Mouse (Mus musculus) lung, postnatal 0 days (tissue): Measurements from ENCODE around the gene Plekhg4. TPM values are rescaled to one million over a fixed set of nuclear protein-coding genes. Genes with fewer than 3 reads are reported as not detected.
A peak's percentile ranks its signal among the peaks of the same experiment; 100 is the strongest.

Source experiments
- ATAC-seq: fragments of 200-750 bp; cut with Nextera tagmentation; 2 replicates; pipeline ENCODE4 v1.8.0; 2017; ENCODE audit warnings: moderate library complexity
- DNase-seq: peaks from one replicate; pipeline ENCODE4 v3.0.0-alpha.2; 2016; ENCODE audit warnings: low spot score
- H3K27ac ChIP-seq: fragments of 300-500 bp; sonication (generic); 2 replicates; pipeline ENCODE4 v1.5.1; 2014; ENCODE audit warnings: antibody characterized with exemption, mild to moderate bottlenecking, low read length, mixed read lengths
- H3K27me3 ChIP-seq: fragments of 300-500 bp; sonication (generic); replicated peaks from 2 replicates; pipeline ENCODE4 v1.6.1; 2014; ENCODE audit warnings: low read length, mixed read lengths; ENCODE audit not compliant: insufficient read depth
- H3K36me3 ChIP-seq: fragments of 300-500 bp; sonication (generic); 2 replicates; pipeline ENCODE4 v1.6.1; 2014; ENCODE audit warnings: low read length, mixed read lengths; ENCODE audit not compliant: insufficient read depth
- H3K4me1 ChIP-seq: fragments of 300-500 bp; sonication (generic); 2 replicates; pipeline ENCODE4 v1.6.1; 2014; ENCODE audit warnings: antibody characterized with exemption, low read depth, low read length, mixed read lengths; ENCODE audit not compliant: insufficient read depth
- H3K4me2 ChIP-seq: fragments of 300-500 bp; sonication (generic); replicated peaks from 2 replicates; pipeline ENCODE4 v1.6.1; 2014; ENCODE audit warnings: low read depth, mild to moderate bottlenecking, low read length, moderate library complexity, mixed read lengths
- H3K4me3 ChIP-seq: fragments of 300-500 bp; sonication (generic); 2 replicates; pipeline ENCODE4 v1.5.1; 2014; ENCODE audit warnings: low read depth, low read length
- H3K9ac ChIP-seq: fragments of 300-500 bp; sonication (generic); replicated peaks from 2 replicates; pipeline ENCODE4 v1.6.1; 2014; ENCODE audit warnings: low read depth, mild to moderate bottlenecking
- H3K9me3 ChIP-seq: fragments of 300-500 bp; sonication (generic); 2 replicates; pipeline ENCODE4 v1.6.1; 2016; ENCODE audit warnings: low read length, mixed read lengths
- CTCF ChIP-seq: IDR thresholded peaks from 2 replicates; pipeline ENCODE4 v1.5.1; 2016; ENCODE audit warnings: antibody characterized with exemption, mild to moderate bottlenecking
- EP300 ChIP-seq: IDR thresholded peaks from 2 replicates; pipeline ENCODE4 v1.6.1; 2016; ENCODE audit warnings: antibody characterized with exemption, mild to moderate bottlenecking, control low read depth
- WGBS: fragments of 180-500 bp; shearing (Covaris S2); extraction: QIAGEN DNeasy Blood & Tissue Kit; methylation state at CpG from one replicate; pipeline ENCODE4 v1.1.7; 2014; 5-methylcytosine and 5-hydroxymethylcytosine counted together
- polyA plus RNA-seq: library from polyadenylated mRNA; unstranded; fragments of >200 nt; fragmentation: Nextera tagmentation; extraction: Ambion mirVana; gene quantifications from 2 replicates; pipeline ENCODE4 v1.2.1, GENCODE M21; 2015

Plekhg4 gene
- polyA plus RNA-seq, 1 experiment from 2014 or later: 0.20 TPM

DNA sequence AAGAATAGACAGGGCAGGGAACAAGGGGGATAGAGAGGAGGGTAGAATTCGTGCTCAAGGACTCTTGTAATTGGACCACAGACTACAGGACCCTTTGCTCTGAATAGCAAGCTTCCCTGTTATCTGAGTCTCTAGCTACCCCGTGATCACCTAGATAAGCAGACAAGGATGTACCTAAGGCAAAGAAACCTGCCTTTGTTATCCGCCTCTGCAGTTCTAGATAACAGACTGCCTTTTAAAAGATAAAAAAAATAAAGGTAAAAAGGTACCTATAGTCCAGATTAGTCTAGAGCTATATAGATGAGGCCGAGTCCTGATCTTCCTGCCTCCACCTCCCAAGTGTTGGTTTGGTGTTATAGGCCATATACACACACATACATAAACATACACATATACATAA lies 30.3 kb upstream of the Plekhg4 start:
- H3K36me3 ChIP-seq: peaks cover 11% of the 10 kb centered on the region; the same call in 1 of the 2 replicates
- no peaks in the 10 kb centered on the region for H3K27me3 ChIP-seq
- ATAC-seq (no peak), DNase-seq (no peak)
- H3K9ac ChIP-seq: no peak overlapping the region
- no peak overlapping the region for H3K4me3 ChIP-seq
- peak overlapping the region; percentile 87 for H3K27ac ChIP-seq
- H3K4me1 ChIP-seq: peaks cover 53% of the 10 kb centered on the region
- TF ChIP-seq CTCF: no peak
- TF ChIP-seq EP300: no peak
- no peaks in the 10 kb centered on the region for H3K9me3 ChIP-seq
- WGBS: 55% methylated on average over 4 of the region's 4 CpGs
- peak overlapping the region; percentile 100; the same call in 1 of the 2 replicates for H3K4me2 ChIP-seq

DNA sequence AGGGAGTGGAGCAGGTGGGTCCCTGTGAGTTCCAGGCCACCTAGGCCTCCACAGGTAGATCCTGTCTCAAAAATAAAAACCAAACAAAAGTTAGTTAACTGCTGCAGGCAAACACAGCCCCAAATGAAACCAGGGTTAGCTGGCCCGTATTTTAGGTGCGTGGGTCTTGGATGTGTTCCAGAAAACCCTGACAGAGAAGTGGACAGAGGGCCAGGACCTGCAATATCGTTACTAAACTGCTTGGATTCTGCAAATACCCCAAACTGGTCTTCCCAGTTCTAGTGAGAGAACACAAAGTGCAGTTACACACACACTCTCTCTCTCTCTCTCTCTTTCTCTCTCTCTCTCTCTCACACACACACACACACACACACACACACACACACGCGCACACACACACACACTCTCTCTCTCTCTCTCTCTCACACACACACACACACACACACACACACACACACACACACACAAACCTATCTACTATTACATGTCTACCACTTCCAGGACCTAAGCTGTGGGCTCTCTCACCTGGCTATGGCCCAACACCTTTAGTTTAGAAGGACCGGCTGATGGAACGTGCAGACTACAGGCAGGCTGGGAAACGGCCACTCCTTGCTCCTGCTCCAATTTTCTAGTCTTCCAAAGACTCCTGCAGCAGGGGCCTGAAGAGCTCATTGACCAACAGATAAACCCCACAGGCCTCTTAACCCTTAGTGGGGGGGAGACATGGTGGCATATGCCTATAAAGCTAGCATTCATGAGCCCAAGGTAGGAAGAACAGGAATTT lies 29.1 kb upstream of the Plekhg4 start:
- 23% methylated on average over 8 of the region's 8 CpGs for WGBS
- Histone ChIP-seq H3K4me3 (peak overlapping the region; percentile 57; the same call in 1 of the 2 replicates), H3K9me3 (no peaks in the 10 kb centered on the region), H3K4me2 (peak overlapping the region; percentile 100), H3K27me3 (no peaks in the 10 kb centered on the region), H3K36me3 (no peaks in the 10 kb centered on the region), H3K4me1 (peaks cover 49% of the 10 kb centered on the region), H3K9ac (peak overlapping the region; percentile 36; the same call in 1 of the 2 replicates), H3K27ac (peak overlapping the region; percentile 87)
- DNase-seq (peak; percentile 84), ATAC-seq (no peak)
- TF ChIP-seq CTCF: no peak
- 0 out of 2 replicates have a peak, but pooled peaks have one; percentile 23 for TF ChIP-seq EP300

DNA sequence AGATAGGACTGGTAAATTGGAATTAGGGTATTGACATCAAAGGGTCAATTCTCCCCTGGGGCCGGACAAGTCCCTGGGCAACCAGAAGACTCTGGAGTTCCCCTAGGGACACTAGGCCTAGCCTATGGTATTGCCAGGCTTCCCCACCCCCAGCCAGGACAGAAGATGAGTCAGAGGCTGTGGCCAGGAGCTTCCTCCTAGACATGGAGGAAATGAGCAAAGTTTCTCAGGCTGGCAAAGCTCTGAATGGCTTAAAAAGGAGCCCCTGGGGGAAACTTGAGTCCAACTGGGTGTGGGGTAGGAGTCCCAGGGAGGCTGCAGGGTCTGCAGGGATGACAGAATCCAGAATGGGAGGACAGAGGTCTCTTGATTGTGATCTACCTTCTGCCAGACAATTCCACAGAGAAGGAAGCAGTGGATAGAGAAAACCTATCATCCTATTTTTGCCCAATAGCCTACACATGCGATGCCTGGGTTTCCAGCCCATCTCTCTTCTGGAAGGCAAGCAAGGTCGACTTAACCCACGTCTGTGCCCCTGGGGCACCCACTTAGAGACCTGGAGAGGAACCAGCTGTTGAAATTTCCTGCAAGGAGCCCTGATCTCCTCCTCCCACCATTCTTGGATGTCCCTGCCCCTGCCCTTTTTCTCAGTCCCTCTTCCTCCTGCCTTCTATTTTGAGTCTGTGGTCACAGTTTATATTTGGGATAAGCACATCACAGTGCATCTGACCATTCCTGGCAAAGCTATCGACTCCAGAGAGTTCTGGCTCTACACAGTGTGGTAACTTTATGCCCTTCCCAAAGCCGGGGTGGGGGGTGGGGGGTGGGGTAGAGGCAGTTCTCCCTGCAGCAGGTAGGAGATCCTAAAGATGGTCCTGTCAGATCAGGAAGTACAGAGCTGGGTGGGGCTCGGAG lies 27.8 kb upstream of the Plekhg4 start:
- peak overlapping the region; percentile 57 for H3K4me3 ChIP-seq
- 0 out of 2 replicates have a peak overlapping the region, but pooled peaks have one; percentile 64 for H3K9ac ChIP-seq
- DNase-seq (peak; percentile 84), ATAC-seq (no peak)
- 13% methylated on average over 7 of the region's 7 CpGs for WGBS
- H3K4me1 ChIP-seq: peaks cover 38% of the 10 kb centered on the region
- H3K36me3 ChIP-seq: no peaks in the 10 kb centered on the region
- no peaks in the 10 kb centered on the region for H3K27me3 ChIP-seq
- TF ChIP-seq EP300: peak; percentile 24; the same call in 1 of the 2 replicates
- TF ChIP-seq CTCF: no peak
- H3K27ac ChIP-seq: peak overlapping the region; percentile 87
- H3K9me3 ChIP-seq: no peaks in the 10 kb centered on the region
- H3K4me2 ChIP-seq: peak overlapping the region; percentile 100

DNA sequence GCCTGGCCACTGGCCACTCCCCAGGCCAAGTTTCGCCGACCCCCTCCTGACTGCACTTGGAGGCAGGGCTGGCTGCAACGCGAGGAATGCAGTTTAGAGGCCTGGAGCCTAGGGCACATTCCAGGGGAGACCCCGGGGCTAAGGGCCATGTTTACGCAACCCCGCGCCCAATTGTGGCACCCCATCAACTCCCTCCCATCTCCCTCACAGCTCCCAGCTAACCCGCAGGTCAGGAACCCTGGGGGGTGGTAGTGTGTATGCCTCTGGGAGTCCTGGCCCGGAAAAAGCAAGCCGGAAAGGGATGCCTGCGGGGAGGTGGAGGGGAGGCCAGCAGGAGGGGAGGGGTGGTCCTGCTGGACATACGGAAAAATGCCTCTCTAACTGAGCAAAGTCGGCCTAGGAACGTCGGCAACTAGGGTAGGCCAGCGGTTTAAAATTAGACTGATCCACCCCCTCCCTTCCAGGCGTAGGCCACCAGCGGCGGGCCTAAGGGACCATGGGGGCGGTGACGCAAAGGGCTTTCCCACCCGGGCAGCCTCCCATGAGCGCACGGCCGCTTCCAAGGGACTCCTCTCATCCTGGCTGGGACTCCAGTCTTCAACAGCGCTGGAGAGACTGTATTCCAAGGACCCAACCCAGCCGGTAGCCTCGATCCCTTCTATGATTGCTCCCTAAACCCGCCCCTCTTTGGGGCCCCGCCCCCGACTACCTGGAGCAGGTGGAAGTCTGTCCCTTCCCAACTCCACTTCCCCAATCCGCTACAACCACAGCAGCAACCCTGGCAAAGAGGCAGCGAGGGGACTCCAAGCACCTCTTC lies 26.3 kb upstream of the Plekhg4 start:
- ATAC-seq (peak; percentile 57), DNase-seq (peak; percentile 92)
- H3K27me3 ChIP-seq: no peaks in the 10 kb centered on the region
- peak overlapping the region; percentile 100 for H3K4me2 ChIP-seq
- H3K4me3 ChIP-seq: peak overlapping the region; percentile 57
- peaks cover 25% of the 10 kb centered on the region for H3K4me1 ChIP-seq
- TF ChIP-seq EP300: peak; percentile 82
- no peak for TF ChIP-seq CTCF
- peak overlapping the region; percentile 64 for H3K9ac ChIP-seq
- under 1% methylated on average over 30 of the region's 34 CpGs for WGBS
- H3K9me3 ChIP-seq: no peaks in the 10 kb centered on the region
- peak overlapping the region; percentile 87 for H3K27ac ChIP-seq
- H3K36me3 ChIP-seq: no peaks in the 10 kb centered on the region

DNA sequence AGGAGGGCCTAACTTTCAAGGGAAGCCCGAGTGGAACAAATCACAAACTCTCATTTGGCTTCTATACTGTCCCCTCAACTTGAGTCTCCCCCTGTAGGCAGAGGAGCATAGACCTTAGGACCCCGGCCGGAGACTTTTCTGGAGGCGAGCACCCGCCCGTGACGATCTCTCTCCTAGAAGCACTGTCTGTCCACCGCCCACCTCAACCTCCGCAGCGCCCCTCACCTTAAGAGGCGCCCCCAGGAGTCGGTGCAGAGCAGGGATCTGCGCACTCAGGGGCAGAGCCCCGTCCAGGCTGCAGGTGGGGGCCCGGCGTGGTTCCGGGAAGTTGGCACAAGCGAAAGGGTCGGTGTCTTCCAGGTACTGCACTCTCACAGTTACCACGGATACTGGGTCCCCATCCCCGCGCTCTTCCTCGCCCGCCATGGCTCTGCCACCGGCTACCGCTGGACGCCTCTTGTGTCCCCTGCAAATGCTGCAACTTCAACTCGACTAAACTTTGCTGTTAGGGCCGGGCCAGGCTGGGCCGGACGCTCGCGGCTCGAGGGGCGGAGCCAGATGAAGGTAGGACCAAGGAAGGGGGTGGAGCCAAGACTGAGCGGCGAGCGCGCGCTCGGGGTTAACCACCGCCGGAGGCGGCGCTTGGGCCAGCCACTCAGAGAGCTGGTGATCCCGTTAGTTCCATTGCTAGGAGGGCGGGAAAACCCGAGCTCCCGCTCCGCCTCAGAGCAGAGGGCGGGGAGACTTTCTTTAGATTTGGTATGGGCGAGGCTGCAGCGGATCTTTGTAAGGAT lies 25.4 kb upstream of the Plekhg4 start, which contains the start of gene Fhod1:
Gene Fhod1 (minus strand): TSS at position 526 of the 794 bp plus-strand sequence.
- peak within 1 kb of the TSS; percentile 87 for H3K27ac ChIP-seq
- peak; percentile 100 for DNase-seq
- H3K27me3 ChIP-seq: no peaks in the 10 kb centered on the region
- no peaks in the 10 kb centered on the region for H3K9me3 ChIP-seq
- no peaks in the 10 kb centered on the region for H3K36me3 ChIP-seq
- H3K4me1 ChIP-seq: peaks cover 23% of the 10 kb centered on the region
- WGBS: under 1% methylated on average over 52 of the region's 53 CpGs
- ATAC-seq: peak; percentile 87
- TF ChIP-seq EP300 (0 out of 2 replicates have a peak, but pooled peaks have one; percentile 7), CTCF (peak; percentile 55)
- peak within 1 kb of the TSS; percentile 64 for H3K9ac ChIP-seq
- H3K4me3 ChIP-seq: peak within 1 kb of the TSS; percentile 57
- H3K4me2 ChIP-seq: peak within 1 kb of the TSS; percentile 100
